Mouse (Mus musculus): ENCODE measurements at regions not wholly inside any gene's neighbourhood (a gene's known extent, or its start where the extent isn't known, plus 50 kb on each side); places are given as distances from the start of the nearest gene placed in this dataset.

DNA sequence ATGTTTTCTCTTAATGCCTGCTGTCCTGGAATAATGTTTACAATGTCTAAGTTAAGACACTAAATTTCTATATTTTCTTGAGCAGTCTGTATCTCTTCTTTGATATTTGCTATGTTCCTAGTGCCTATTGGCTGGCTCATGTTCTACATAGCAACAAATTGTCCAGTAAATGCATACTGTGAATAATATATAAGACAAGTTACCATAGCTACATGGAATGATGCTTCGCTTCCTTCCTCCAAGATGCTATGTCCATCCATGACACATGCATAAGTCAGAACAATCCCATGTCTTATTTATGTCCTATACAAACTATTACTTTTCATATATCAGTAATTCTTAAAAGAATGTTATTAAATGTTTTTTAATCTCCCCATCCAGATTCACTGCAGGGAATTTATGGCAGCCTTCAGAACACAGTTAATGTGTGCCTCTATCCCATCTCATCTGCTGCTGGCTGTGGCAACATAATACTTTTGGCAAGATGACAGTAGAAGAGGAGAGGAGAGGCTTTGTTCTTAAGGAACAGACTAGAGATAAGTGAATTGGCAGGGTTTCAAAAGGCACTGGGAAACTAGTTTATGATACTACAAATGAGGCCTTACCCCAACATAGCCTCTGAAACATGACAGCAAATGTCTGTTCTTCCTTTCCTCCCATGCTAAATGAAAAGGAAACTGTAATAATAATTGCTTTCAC, 676.9 kb upstream of the 2610301B20Rik start:
- Histone ChIP-seq H3K27me3 (ENCODE audit: control insufficient read depth, insufficient read depth, low read length) (no peaks in the 10 kb centered on the region), H3K9me3 (ENCODE audit: control insufficient read depth, low read length) (no peaks in the 10 kb centered on the region), H3K9ac (ENCODE audit: low read length) (no peak overlapping the region), H3K4me1 (replicated peaks; ENCODE audit: control insufficient read depth, insufficient read depth, low read length) (no peaks in the 10 kb centered on the region), H3K4me3 (ENCODE audit: low read depth, low read length) (no peak overlapping the region), H3K36me3 (ENCODE audit: control insufficient read depth, insufficient read depth, low read length) (no peaks in the 10 kb centered on the region), H3K27ac (ENCODE audit: low read depth, low read length) (no peak overlapping the region), H3K4me2 (ENCODE audit: low read depth, low read length, severe bottlenecking) (no peak overlapping the region)
- WGBS, result 98% methylated on average over 1 of the region's 1 CpGs
- ATAC-seq (replicated peaks; ENCODE audit: low FRiP score) (no peak), DNase-seq (ENCODE audit: low spot score) (no peak)

DNA sequence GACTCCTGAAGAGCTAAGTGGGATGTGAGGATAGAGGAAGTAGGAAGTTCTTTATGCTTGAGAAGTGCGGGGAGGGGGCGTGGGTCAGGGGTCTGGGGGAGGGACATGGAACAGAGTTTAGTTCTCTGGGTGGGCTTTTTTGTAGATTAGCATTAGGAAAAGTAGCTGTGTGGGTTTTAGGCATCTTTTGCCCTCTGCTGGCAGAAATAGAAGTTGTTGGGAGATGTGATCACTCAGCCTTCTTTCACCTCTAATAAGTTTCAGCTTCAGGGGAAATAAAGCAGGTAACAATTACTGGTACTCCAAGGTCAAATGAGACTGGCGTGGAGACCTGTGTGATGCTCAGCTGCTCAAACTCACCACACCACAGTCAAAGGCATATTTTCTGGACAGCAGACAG, 672.5 kb upstream of the 2610301B20Rik start:
- H3K4me2 ChIP-seq (ENCODE audit: low read depth, low read length, severe bottlenecking), result no peak overlapping the region
- ATAC-seq (replicated peaks; ENCODE audit: low FRiP score), result no peak
- H3K27ac ChIP-seq (ENCODE audit: low read depth, low read length), result no peak overlapping the region
- no peaks in the 10 kb centered on the region for H3K4me1 ChIP-seq (replicated peaks; ENCODE audit: control insufficient read depth, insufficient read depth, low read length)
- WGBS, result 55% methylated on average over 3 of the region's 3 CpGs
- H3K27me3 ChIP-seq (ENCODE audit: control insufficient read depth, insufficient read depth, low read length), result no peaks in the 10 kb centered on the region
- no peak for DNase-seq (ENCODE audit: low spot score)
- H3K9me3 ChIP-seq (ENCODE audit: control insufficient read depth, low read length), result no peaks in the 10 kb centered on the region
- H3K9ac ChIP-seq (ENCODE audit: low read length), result no peak overlapping the region
- H3K36me3 ChIP-seq (ENCODE audit: control insufficient read depth, insufficient read depth, low read length), result no peaks in the 10 kb centered on the region
- no peak overlapping the region for H3K4me3 ChIP-seq (ENCODE audit: low read depth, low read length)

DNA sequence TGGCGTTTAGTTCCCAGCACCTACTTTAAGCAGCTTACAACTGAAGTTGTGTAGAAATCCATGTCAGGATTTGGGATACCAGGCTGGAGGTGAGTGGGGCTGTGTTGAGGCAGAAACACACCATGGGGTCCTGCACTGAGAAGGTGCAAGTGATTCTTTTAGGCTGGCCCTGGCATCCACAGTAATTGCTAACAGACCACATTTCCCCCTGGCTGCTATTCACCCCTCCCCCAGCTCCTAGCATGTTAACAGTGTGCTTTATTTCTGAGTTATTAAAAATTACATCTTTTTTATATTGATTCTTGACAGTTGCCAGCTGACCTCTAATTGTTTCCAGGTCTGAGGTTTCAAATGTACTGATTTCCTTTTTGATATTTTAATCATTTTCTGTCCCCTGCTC, 670.1 kb upstream of the 2610301B20Rik start:
- H3K36me3 ChIP-seq (ENCODE audit: control insufficient read depth, insufficient read depth, low read length), result no peaks in the 10 kb centered on the region
- ATAC-seq (replicated peaks; ENCODE audit: low FRiP score), result no peak
- H3K27me3 ChIP-seq (ENCODE audit: control insufficient read depth, insufficient read depth, low read length), result no peaks in the 10 kb centered on the region
- H3K4me2 ChIP-seq (ENCODE audit: low read depth, low read length, severe bottlenecking), result no peak overlapping the region
- H3K9me3 ChIP-seq (ENCODE audit: control insufficient read depth, low read length), result no peaks in the 10 kb centered on the region
- H3K4me3 ChIP-seq (ENCODE audit: low read depth, low read length), result no peak overlapping the region
- DNase-seq (ENCODE audit: low spot score), result no peak
- H3K27ac ChIP-seq (ENCODE audit: low read depth, low read length), result no peak overlapping the region
- WGBS, result 93% methylated on average over 1 of the region's 1 CpGs
- no peaks in the 10 kb centered on the region for H3K4me1 ChIP-seq (replicated peaks; ENCODE audit: control insufficient read depth, insufficient read depth, low read length)
- no peak overlapping the region for H3K9ac ChIP-seq (ENCODE audit: low read length)

DNA sequence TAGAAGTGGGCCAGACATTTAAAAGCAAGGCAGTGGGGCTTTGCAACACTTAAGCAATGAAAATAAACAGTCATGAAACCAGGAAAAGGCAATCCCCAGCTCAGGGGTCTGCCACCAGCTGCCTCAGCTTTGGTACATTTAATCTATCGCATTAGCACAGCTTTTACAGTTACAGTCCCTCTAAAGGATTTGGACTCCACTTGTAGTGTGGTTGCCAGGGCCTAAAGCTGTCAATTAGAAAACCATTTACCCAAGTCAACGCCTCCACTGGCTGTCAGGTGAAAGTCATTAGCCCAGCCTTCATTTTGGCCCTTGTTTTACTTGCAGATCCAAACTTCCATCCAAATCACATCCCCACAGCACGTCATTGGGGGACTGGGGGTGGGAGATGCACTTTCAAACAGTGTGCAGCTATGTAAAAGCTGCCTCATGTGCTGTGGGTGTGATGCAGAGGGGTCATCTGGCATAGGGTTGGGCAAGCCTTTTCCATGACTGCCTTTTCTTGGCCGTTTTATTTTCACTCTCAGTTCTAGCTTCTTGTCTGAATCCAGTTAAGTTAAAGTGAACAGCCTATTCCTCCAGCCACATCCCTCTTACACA, 664.9 kb upstream of the 2610301B20Rik start:
- 74% methylated on average over 4 of the region's 4 CpGs for WGBS
- DNase-seq (ENCODE audit: low spot score), result no peak
- ATAC-seq (replicated peaks; ENCODE audit: low FRiP score), result no peak

DNA sequence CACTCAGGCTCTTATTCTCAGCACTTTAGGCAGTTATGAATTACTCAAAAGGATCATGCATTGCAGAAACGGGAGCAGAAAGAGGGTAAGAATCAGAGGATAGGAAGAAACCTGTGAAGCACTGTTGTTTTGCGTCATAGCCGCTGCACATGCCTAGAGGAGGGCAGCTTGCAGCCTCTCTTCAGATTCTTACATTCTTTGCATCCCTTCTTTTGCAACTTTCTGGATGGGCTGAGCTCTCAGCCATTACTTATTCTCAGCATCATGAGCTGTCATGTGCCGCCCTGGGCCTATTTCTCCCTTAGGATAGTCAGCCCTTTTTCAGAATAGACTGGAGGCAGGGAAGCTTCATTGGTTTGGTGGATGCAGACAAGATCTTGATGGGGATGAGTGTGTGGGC, 663.0 kb upstream of the 2610301B20Rik start:
- Histone ChIP-seq H3K9me3 (ENCODE audit: control insufficient read depth, low read length) (no peaks in the 10 kb centered on the region), H3K36me3 (ENCODE audit: control insufficient read depth, insufficient read depth, low read length) (no peaks in the 10 kb centered on the region), H3K9ac (ENCODE audit: low read length) (no peak overlapping the region), H3K27ac (ENCODE audit: low read depth, low read length) (no peak overlapping the region), H3K4me3 (ENCODE audit: low read depth, low read length) (no peak overlapping the region), H3K27me3 (ENCODE audit: control insufficient read depth, insufficient read depth, low read length) (no peaks in the 10 kb centered on the region), H3K4me1 (replicated peaks; ENCODE audit: control insufficient read depth, insufficient read depth, low read length) (no peaks in the 10 kb centered on the region), H3K4me2 (ENCODE audit: low read depth, low read length, severe bottlenecking) (no peak overlapping the region)
- WGBS, result 90% methylated on average over 4 of the region's 4 CpGs
- no peak for ATAC-seq (replicated peaks; ENCODE audit: low FRiP score)
- no peak for DNase-seq (ENCODE audit: low spot score)

More for the DNA sequence above, 664.9 kb upstream of the 2610301B20Rik start:
- Histone ChIP-seq H3K9ac (ENCODE audit: low read length) (no peak overlapping the region), H3K4me1 (replicated peaks; ENCODE audit: control insufficient read depth, insufficient read depth, low read length) (no peaks in the 10 kb centered on the region), H3K9me3 (ENCODE audit: control insufficient read depth, low read length) (no peaks in the 10 kb centered on the region), H3K36me3 (ENCODE audit: control insufficient read depth, insufficient read depth, low read length) (no peaks in the 10 kb centered on the region), H3K27me3 (ENCODE audit: control insufficient read depth, insufficient read depth, low read length) (no peaks in the 10 kb centered on the region), H3K4me3 (ENCODE audit: low read depth, low read length) (no peak overlapping the region), H3K27ac (ENCODE audit: low read depth, low read length) (no peak overlapping the region), H3K4me2 (ENCODE audit: low read depth, low read length, severe bottlenecking) (no peak overlapping the region)

DNA sequence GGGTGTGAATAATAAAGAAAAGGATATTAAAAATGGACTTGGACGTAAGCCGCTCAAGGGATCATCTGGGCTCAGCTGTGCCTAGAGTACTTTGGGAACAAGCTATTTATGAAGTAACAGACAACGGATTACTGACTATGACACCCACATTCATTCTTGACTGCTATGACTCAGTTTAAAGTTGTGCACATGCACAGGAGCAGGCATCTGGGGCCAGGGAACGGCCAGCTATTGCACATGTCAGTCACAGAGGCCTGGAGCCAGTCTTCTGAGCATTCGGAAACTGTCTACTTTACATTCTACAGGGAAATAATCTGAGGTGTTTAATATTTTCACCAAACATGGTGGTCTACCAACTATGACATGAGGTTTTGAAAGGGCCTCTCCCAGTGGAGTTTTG, 639.0 kb upstream of the 2610301B20Rik start:
- no peak overlapping the region for H3K4me2 ChIP-seq (ENCODE audit: low read depth, low read length, severe bottlenecking)
- no peaks in the 10 kb centered on the region for H3K4me1 ChIP-seq (replicated peaks; ENCODE audit: control insufficient read depth, insufficient read depth, low read length)
- H3K9me3 ChIP-seq (ENCODE audit: control insufficient read depth, low read length), result no peaks in the 10 kb centered on the region
- H3K9ac ChIP-seq (ENCODE audit: low read length), result no peak overlapping the region
- H3K36me3 ChIP-seq (ENCODE audit: control insufficient read depth, insufficient read depth, low read length), result no peaks in the 10 kb centered on the region
- H3K27ac ChIP-seq (ENCODE audit: low read depth, low read length), result no peak overlapping the region
- ATAC-seq (replicated peaks; ENCODE audit: low FRiP score), result no peak
- DNase-seq (ENCODE audit: low spot score), result no peak
- whole genome bisulfite sequencing, result 93% methylated on average over 5 of the region's 5 CpGs
- no peak overlapping the region for H3K4me3 ChIP-seq (ENCODE audit: low read depth, low read length)
- H3K27me3 ChIP-seq (ENCODE audit: control insufficient read depth, insufficient read depth, low read length), result no peaks in the 10 kb centered on the region

DNA sequence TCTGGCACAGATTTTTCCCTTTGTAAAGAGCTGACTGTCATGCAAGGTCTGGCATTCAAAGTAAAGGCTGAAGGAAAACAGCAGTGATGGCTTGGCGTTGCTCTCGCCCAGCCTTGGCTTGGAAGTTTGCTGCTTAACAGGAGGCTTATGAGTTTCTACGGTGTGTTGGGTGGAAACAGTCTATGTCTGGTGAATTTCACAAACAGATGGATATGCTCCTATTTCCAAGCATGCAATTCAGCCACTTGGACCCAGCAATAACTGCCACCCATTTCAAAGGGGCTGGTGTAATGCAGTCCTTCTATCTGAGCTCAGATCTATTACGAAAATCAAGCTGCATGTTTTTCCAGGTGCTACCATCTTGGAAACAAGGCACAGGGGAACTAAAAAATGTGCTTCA, 632.2 kb upstream of the 2610301B20Rik start:
- Histone ChIP-seq H3K9me3 (ENCODE audit: control insufficient read depth, low read length) (no peaks in the 10 kb centered on the region), H3K27me3 (ENCODE audit: control insufficient read depth, insufficient read depth, low read length) (no peaks in the 10 kb centered on the region), H3K27ac (ENCODE audit: low read depth, low read length) (no peak overlapping the region), H3K9ac (ENCODE audit: low read length) (no peak overlapping the region), H3K36me3 (ENCODE audit: control insufficient read depth, insufficient read depth, low read length) (no peaks in the 10 kb centered on the region), H3K4me1 (replicated peaks; ENCODE audit: control insufficient read depth, insufficient read depth, low read length) (no peaks in the 10 kb centered on the region), H3K4me3 (ENCODE audit: low read depth, low read length) (no peak overlapping the region), H3K4me2 (ENCODE audit: low read depth, low read length, severe bottlenecking) (no peak overlapping the region)
- ATAC-seq (replicated peaks; ENCODE audit: low FRiP score) (no peak), DNase-seq (ENCODE audit: low spot score) (no peak)
- 87% methylated on average over 4 of the region's 4 CpGs for WGBS

DNA sequence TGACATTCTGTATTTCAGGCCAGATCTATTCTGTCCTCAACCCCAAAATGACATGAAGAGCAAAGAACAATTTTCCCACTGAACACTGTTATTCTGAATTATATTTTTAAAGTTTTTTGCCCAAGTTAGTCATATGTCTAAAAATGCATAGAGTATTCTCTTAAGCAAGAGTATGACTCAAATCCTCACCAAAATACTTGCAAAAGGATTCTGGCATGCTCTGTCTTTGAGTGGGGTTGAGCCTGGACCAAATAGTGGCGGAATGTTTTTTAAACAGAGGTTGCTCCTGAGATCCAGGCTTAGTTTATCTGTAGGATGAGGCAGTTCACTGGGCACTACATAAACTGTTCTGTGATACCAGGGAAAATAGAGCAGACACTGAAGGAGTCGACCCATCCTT, 631.4 kb upstream of the 2610301B20Rik start:
- Histone ChIP-seq H3K9me3 (ENCODE audit: control insufficient read depth, low read length) (no peaks in the 10 kb centered on the region), H3K4me3 (ENCODE audit: low read depth, low read length) (no peak overlapping the region), H3K36me3 (ENCODE audit: control insufficient read depth, insufficient read depth, low read length) (no peaks in the 10 kb centered on the region), H3K27ac (ENCODE audit: low read depth, low read length) (no peak overlapping the region), H3K27me3 (ENCODE audit: control insufficient read depth, insufficient read depth, low read length) (no peaks in the 10 kb centered on the region), H3K4me2 (ENCODE audit: low read depth, low read length, severe bottlenecking) (no peak overlapping the region), H3K9ac (ENCODE audit: low read length) (no peak overlapping the region), H3K4me1 (replicated peaks; ENCODE audit: control insufficient read depth, insufficient read depth, low read length) (no peaks in the 10 kb centered on the region)
- DNase-seq (ENCODE audit: low spot score), result no peak
- no peak for ATAC-seq (replicated peaks; ENCODE audit: low FRiP score)
- WGBS, result 71% methylated on average over 2 of the region's 2 CpGs
